Mouse (Mus musculus) embryonic facial prominence, embryonic 13.5 days (tissue): Measurements from ENCODE around the gene Ttc7b. TPM values are rescaled to one million over a fixed set of nuclear protein-coding genes. Genes with fewer than 3 reads are reported as not detected.

Experiments used
- ATAC-seq: fragments of 200-750 bp; cut with Nextera tagmentation; 2 replicates; pipeline ENCODE4 v1.8.0; 2017; ENCODE audit warnings: low read depth; ENCODE audit not compliant: insufficient number of reproducible peaks, insufficient read depth, low FRiP score, low TSS enrichment
- H3K27ac ChIP-seq: fragments of 300-500 bp; sonication (generic); 2 replicates; pipeline ENCODE4 v1.5.1; 2015; ENCODE audit warnings: moderate library complexity, mild to moderate bottlenecking, inconsistent platforms
- H3K27me3 ChIP-seq: fragments of 300-500 bp; sonication (generic); 2 replicates; pipeline ENCODE4 v1.6.1; 2015; ENCODE audit warnings: mild to moderate bottlenecking, inconsistent platforms
- H3K36me3 ChIP-seq: fragments of 300-500 bp; sonication (generic); 2 replicates; pipeline ENCODE4 v1.6.1; 2015; ENCODE audit warnings: mild to moderate bottlenecking, inconsistent platforms
- H3K4me1 ChIP-seq: fragments of 300-500 bp; sonication (generic); 2 replicates; pipeline ENCODE4 v1.6.1; 2015; ENCODE audit warnings: inconsistent platforms
- H3K4me2 ChIP-seq: fragments of 300-500 bp; sonication (generic); 2 replicates; pipeline ENCODE4 v1.6.1; 2015; ENCODE audit warnings: moderate library complexity, mild to moderate bottlenecking, inconsistent platforms
- H3K4me3 ChIP-seq: fragments of 300-500 bp; sonication (generic); 2 replicates; pipeline ENCODE4 v1.5.1; 2015; ENCODE audit warnings: mild to moderate bottlenecking, inconsistent platforms
- H3K9ac ChIP-seq: fragments of 300-500 bp; sonication (generic); 2 replicates; pipeline ENCODE4 v1.6.1; 2015; ENCODE audit warnings: mild to moderate bottlenecking, inconsistent platforms
- H3K9me3 ChIP-seq: fragments of 300-500 bp; sonication (generic); 2 replicates; pipeline ENCODE4 v1.6.1; 2016; ENCODE audit warnings: inconsistent platforms
- WGBS: fragments of 180-500 bp; shearing (Covaris S2); methylation state at CpG from one replicate; pipeline ENCODE4 v1.1.7; 2015; ENCODE audit warnings: mixed read lengths; 5-methylcytosine and 5-hydroxymethylcytosine counted together
- polyA plus RNA-seq: library from polyadenylated mRNA; unstranded; fragments of >200 nt; fragmentation: Nextera tagmentation; extraction: Ambion mirVana; gene quantifications from 2 replicates; pipeline ENCODE4 v1.2.1, GENCODE M21; 2015

Gene Ttc7b
- polyA plus RNA-seq, 1 experiment from 2014 or later, result 6.0 TPM

DNA sequence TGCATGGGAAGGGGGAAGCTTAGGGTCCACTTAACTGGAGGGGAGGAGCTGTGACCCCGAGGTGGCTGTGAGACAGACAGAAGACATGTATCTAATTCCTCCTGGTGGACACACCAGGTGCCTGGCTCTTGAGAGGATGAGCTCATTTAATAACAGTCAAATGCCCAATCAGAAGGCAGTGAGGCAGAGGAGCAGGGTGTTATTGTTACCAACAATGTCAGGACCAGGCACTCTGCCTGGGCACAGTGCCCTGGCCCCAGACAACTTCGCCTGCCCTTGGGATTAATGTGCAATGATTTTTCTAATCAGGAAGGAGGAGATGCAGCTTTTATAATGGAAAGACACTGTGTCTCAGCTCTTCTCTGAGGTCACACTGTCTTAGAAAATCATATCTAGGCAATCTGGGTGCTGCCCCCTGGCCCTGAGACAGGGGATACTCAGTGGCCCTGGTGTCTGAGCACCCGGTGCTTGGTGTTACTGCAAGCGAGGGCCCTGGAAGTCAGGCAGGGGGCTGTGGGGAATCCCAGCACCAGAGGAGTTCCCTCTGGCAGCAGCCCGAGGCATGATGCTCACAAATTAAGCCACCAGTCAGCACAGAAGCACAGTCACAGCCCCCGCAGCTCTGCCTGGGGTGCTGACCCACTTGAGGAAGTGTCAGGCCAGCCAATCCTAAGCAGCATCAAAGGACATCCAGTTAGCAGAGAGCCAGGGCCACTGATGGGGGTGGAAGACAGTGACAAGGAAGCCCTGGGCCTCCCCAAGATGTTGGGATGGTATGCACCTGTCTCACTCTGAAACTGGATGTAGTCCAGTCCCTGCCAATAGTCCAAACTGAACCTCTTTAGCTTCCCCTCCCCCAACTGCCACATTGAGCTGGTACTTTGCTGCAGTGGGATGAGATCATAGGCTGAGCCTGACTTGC is 209.9 kb downstream of the Ttc7b start:
- Histone ChIP-seq H3K9ac (no peak overlapping the region), H3K27ac (no peak overlapping the region), H3K36me3 (peaks cover 20% of the 10 kb centered on the region), H3K9me3 (no peaks in the 10 kb centered on the region), H3K4me2 (no peak overlapping the region), H3K27me3 (no peaks in the 10 kb centered on the region), H3K4me1 (peaks cover 14% of the 10 kb centered on the region; the same call in 1 of the 2 replicates), H3K4me3 (no peak overlapping the region)
- ATAC-seq, result no peak
- WGBS, result 56% methylated on average over 6 of the region's 6 CpGs

DNA sequence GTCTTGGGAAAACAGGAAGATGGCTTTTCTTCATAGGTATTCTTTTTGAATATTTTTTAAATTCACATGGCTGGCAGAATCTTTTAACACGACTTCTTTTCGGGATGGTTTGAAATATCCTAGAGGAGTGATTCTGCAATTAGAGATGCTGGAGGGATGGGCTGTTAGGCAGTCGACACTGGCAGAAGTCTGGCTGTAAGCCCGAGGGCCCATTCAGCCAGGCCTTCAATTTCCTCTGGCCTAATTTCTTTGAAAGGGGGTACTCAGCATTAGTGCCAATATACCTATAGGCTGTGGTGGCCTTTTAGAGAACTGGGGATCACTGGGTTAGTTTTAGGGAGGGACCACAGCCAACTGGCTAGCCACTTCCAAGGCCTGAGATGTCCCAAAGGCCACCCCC is 211.4 kb downstream of the Ttc7b start:
- Histone ChIP-seq H3K4me1 (0 out of 2 replicates have a peak, but pooled peaks cover 6% of the 10 kb centered on the region), H3K27me3 (no peaks in the 10 kb centered on the region), H3K27ac (no peak overlapping the region), H3K9ac (no peak overlapping the region), H3K9me3 (no peaks in the 10 kb centered on the region), H3K36me3 (peaks cover 20% of the 10 kb centered on the region), H3K4me2 (no peak overlapping the region), H3K4me3 (no peak overlapping the region)
- 56% methylated on average over 4 of the region's 4 CpGs for WGBS
- no peak for ATAC-seq

DNA sequence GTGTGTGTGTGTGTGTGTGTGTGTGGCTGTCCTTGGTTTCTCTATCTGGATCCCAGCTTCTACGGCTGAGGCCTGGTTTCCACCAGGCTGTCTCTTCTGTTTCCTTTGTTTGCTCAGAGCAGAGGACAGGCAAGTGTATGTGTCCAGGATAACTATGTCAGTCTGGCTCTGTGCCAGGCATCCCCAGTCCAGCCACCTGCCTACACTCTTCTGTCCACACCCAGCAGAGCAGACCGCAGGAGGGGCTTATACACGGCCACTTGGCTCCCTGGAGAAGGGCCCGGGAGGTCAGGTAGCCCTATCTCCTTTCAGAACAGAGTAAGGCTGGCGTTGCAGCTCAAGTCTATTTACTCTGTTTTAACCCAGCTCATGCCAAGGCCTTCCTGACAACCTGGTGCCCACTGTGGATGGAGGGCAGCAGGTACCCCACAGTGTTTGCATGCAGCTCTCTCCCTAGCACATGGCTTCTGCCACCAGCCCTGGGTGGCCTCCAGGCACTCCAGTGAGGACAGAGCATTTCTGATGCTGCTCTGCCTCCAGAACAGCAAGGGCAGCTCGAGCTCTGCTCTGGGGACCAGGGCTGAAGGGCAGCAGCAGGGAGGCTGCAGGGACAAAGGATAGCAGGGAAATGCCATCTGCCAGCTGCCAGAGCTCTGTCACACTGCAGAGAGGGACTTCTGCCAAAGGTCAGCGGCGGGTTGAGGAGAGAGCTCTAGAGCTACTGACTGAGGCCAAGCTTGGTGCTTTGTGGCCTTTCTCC is 212.9 kb downstream of the Ttc7b start:
- no peak overlapping the region for H3K4me2 ChIP-seq
- 0 out of 2 replicates have a peak, but pooled peaks cover 6% of the 10 kb centered on the region for H3K4me1 ChIP-seq
- H3K4me3 ChIP-seq, result no peak overlapping the region
- 0 out of 2 replicates have a peak overlapping the region, but pooled peaks have one; percentile 27 for H3K9ac ChIP-seq
- H3K27me3 ChIP-seq, result no peaks in the 10 kb centered on the region
- 67% methylated on average over 8 of the region's 8 CpGs for whole genome bisulfite sequencing
- no peaks in the 10 kb centered on the region for H3K9me3 ChIP-seq
- H3K27ac ChIP-seq, result no peak overlapping the region
- H3K36me3 ChIP-seq, result peaks cover 17% of the 10 kb centered on the region
- no peak for ATAC-seq

DNA sequence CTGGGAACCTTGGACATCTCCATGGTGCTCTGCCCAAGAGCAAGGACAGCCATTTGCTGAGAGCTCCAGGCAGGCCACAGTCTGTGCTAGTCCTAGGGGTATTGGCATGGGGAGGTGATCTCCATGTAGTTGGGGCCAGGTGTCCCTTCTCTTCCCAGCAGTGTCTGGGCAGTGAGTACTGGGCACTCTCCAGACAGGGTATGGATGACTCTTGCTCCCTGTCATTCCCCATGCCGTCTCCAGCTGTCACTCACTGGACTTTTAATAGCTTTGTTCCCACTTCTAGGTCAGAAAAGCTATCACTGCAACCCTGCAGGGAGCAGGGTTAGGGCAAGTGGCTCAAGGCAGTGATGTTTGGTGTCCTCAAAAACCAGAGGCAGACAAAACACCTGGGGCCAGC is 214.3 kb downstream of the Ttc7b start:
- H3K27ac ChIP-seq, result no peak overlapping the region
- 0 out of 2 replicates have a peak, but pooled peaks cover 6% of the 10 kb centered on the region for H3K4me1 ChIP-seq
- no peak overlapping the region for H3K9ac ChIP-seq
- peaks cover 12% of the 10 kb centered on the region for H3K36me3 ChIP-seq
- H3K4me3 ChIP-seq, result no peak overlapping the region
- ATAC-seq, result no peak
- no peaks in the 10 kb centered on the region for H3K27me3 ChIP-seq
- 63% methylated on average over 1 of the region's 1 CpGs for WGBS
- no peak overlapping the region for H3K4me2 ChIP-seq
- no peaks in the 10 kb centered on the region for H3K9me3 ChIP-seq

DNA sequence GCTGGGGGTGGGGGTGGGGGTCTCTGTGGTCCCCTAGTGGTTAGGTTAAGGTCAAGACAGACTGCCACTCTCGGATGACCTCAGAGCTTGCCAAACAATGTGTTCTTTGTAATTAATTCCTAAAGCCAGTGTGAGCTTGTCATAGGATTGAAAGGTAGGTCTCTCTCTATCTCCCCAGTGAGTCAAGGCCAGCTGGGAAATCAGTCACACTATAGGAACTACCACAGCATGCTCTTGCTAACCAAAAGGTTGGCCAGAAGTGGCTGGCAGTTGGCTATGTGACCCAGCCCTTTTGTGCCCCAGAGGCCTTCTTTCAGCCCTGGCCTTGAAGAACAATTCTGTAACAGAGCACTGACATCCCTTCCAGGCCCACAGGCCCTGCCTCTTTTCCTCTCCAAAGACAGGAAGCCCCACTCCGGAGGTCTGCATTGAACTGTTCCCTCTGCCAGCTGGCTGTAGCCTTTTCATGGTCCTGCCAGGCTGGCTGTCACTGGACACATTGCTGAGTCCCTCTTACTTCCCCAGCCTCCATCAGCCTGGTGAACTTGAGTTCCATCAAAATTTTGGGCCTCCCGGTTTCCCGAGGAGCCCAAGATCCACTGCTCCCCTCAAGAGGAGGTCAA is 215.5 kb downstream of the Ttc7b start:
- ATAC-seq, result no peak
- Histone ChIP-seq H3K4me3 (no peak overlapping the region), H3K4me1 (0 out of 2 replicates have a peak, but pooled peaks cover 5% of the 10 kb centered on the region), H3K9me3 (no peaks in the 10 kb centered on the region), H3K36me3 (peaks cover 19% of the 10 kb centered on the region), H3K27me3 (no peaks in the 10 kb centered on the region), H3K9ac (no peak overlapping the region), H3K27ac (no peak overlapping the region), H3K4me2 (no peak overlapping the region)
- 61% methylated on average over 4 of the region's 4 CpGs for WGBS

DNA sequence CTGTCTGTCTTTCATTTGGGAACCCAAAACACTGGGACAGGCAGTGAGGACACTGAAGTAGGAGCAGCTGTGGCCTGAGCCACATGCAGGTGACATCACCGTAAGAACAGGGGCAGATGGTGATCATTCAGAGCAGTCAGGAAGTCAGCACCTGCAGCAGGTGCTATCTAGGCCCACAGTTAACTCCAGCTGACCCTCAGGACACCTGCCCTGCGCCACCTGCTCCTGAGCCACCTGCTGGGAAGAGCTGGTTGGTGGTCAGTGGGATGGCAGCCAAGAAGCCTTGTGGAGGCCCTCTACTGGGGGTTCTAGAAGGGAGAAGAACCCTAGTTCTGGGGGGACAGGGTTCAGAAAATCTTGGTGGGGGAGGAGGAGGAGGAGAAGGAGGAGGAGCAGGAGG is 216.3 kb downstream of the Ttc7b start:
- WGBS, result 88% methylated on average over 2 of the region's 2 CpGs
- H3K4me2 ChIP-seq, result no peak overlapping the region
- H3K9me3 ChIP-seq, result no peaks in the 10 kb centered on the region
- H3K27ac ChIP-seq, result no peak overlapping the region
- H3K4me1 ChIP-seq, result no peaks in the 10 kb centered on the region
- ATAC-seq, result no peak
- H3K4me3 ChIP-seq, result no peak overlapping the region
- peaks cover 28% of the 10 kb centered on the region for H3K36me3 ChIP-seq
- no peaks in the 10 kb centered on the region for H3K27me3 ChIP-seq
- H3K9ac ChIP-seq, result no peak overlapping the region

DNA sequence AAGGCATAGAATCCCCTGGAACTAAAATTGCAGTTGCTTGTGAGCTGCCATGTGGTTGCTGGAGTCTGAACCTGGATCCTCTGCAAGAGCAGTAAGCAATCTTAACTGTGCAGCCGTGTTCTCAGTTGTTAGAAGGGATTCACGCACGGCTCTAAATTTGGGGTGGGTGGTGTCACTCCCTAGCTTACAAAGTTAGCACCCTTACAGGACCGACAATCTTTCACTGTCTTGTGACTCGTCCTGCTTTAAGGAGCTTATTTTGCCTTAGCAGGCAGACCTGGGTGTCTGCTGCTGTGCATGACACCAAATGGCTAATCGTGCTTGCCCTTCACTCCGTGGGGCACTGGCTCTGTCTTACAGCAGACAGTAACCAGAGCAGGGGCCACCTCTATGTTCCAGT is 217.5 kb downstream of the Ttc7b start:
- H3K4me3 ChIP-seq, result no peak overlapping the region
- no peak overlapping the region for H3K4me2 ChIP-seq
- no peaks in the 10 kb centered on the region for H3K9me3 ChIP-seq
- H3K36me3 ChIP-seq, result peaks cover 32% of the 10 kb centered on the region
- WGBS, result 88% methylated on average over 7 of the region's 7 CpGs
- no peaks in the 10 kb centered on the region for H3K27me3 ChIP-seq
- H3K9ac ChIP-seq, result no peak overlapping the region
- no peaks in the 10 kb centered on the region for H3K4me1 ChIP-seq
- H3K27ac ChIP-seq, result no peak overlapping the region
- ATAC-seq, result no peak

DNA sequence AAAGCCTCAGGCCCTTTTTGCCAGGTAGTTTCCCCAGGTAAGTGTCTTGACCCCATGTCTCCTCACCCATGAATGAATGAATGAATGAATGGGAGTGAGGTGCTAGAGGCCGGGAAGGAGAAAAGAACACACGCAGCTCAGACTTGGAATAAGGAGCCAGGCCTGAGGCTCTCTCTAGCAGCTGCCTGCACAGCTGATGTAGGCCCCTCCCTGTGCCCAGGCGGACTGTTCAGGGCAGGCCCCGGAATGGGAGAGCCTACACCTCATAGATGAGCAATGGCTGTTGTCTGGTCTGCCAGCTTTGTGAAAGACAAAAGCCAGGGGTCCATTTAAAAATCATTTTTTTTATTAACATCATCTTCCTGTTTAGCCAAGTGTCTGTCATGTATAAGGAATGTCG is 220.2 kb downstream of the Ttc7b start:
- no peak overlapping the region for H3K9ac ChIP-seq
- H3K4me2 ChIP-seq, result no peak overlapping the region
- no peaks in the 10 kb centered on the region for H3K4me1 ChIP-seq
- H3K27me3 ChIP-seq, result no peaks in the 10 kb centered on the region
- H3K27ac ChIP-seq, result no peak overlapping the region
- H3K4me3 ChIP-seq, result no peak overlapping the region
- no peaks in the 10 kb centered on the region for H3K9me3 ChIP-seq
- ATAC-seq, result no peak
- H3K36me3 ChIP-seq, result peaks cover 28% of the 10 kb centered on the region
- 83% methylated on average over 5 of the region's 5 CpGs for WGBS

DNA sequence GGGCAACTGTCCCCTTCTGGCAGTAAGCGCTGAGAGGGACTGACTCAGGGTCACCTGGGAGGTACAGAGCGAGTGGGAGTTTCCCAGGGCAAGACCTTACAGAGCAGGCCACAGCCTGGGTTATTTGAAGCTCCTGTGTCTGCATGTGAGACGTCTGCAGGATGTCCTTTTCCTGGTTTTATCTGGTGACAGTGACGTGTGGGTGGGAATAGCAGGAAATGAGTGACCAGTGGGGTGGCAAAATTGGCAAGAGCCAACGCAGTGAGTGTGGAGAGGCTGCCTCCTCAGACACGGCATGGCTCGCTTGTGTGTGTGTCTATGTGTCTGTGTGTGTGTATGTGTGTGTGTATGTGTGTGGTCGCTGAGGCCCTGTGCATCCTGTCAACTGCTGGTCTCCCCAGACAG is 221.3 kb downstream of the Ttc7b start:
- Histone ChIP-seq H3K4me2 (no peak overlapping the region), H3K4me3 (no peak overlapping the region), H3K9me3 (no peaks in the 10 kb centered on the region), H3K9ac (no peak overlapping the region), H3K27ac (no peak overlapping the region), H3K36me3 (peaks cover 28% of the 10 kb centered on the region), H3K4me1 (no peaks in the 10 kb centered on the region), H3K27me3 (no peaks in the 10 kb centered on the region)
- 79% methylated on average over 8 of the region's 8 CpGs for WGBS
- no peak for ATAC-seq

DNA sequence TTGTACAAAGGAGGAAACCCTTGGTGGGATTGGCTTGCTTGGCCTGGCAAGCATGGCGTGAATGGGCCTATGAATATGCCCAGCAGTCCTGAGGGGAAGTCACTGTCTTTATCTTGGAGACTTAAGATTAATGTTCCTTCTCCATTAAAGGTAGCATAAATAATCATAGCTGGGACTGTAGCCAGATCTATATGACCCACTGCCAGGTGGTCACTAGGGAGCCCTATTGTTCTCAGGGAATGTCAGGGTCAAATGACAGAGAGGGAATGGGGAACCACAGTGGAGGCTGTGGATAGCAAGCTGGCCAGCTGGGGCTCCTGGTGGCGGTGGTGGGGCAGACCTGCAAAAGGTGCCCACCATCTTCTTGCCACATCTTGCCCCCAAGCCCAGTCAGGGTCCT is 221.8 kb downstream of the Ttc7b start:
- Histone ChIP-seq H3K9me3 (no peaks in the 10 kb centered on the region), H3K4me1 (peaks cover 4% of the 10 kb centered on the region; the same call in 1 of the 2 replicates), H3K4me3 (no peak overlapping the region), H3K9ac (no peak overlapping the region), H3K4me2 (no peak overlapping the region), H3K27ac (no peak overlapping the region), H3K36me3 (peaks cover 28% of the 10 kb centered on the region), H3K27me3 (no peaks in the 10 kb centered on the region)
- no peak for ATAC-seq
- 89% methylated on average over 2 of the region's 2 CpGs for WGBS

DNA sequence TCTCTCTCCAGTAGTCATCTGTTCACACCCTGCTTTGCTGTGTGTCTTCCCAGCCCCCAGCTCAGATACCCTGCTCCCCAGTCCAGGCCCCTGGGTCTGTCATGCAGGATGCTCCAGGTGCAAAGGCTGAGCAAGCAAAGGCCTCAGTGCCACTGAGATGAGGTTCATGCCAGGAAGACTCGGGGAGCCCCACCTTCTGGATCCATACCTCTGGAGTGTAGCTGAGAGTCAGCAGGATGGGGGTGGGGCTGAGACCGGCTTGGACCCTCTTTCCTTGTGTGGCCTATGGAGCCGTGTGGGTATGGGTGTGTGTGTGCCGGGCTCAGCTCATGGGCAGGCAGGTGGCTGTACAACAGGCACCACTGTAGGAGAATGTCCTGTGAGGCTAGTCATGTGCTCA is 222.7 kb downstream of the Ttc7b start:
- 83% methylated on average over 4 of the region's 4 CpGs for WGBS
- ATAC-seq, result no peak
- Histone ChIP-seq H3K9ac (no peak overlapping the region), H3K27ac (no peak overlapping the region), H3K4me2 (no peak overlapping the region), H3K36me3 (peaks cover 28% of the 10 kb centered on the region), H3K27me3 (no peaks in the 10 kb centered on the region), H3K4me1 (peaks cover 7% of the 10 kb centered on the region; the same call in 1 of the 2 replicates), H3K4me3 (no peak overlapping the region), H3K9me3 (no peaks in the 10 kb centered on the region)
